Mouse (Mus musculus) gastrocnemius, postnatal 25 days (tissue): ENCODE data around the gene Pcnx. TPM values are rescaled to one million over a fixed set of nuclear protein-coding genes. Genes with fewer than 3 reads are reported as not detected.
"Not testable (repeated sequence)": the region's sequence is repeated elsewhere in the genome, so short reads cannot be mapped to it uniquely, and the experiment has no call there.

Experiments used
- DNase-seq: peaks from one replicate; pipeline ENCODE4 v3.0.0; 2022
- total RNA-seq, 2 experiments: library from RNA; stranded (reverse); gene quantifications; 1 replicate in 1 of 2; 2 replicates in 1 of 2; pipeline ENCODE4 v1.2.3; 2021

Pcnx gene
- total RNA-seq, 2 experiments from 2014 or later: 34.2 to 38.5 TPM

DNA sequence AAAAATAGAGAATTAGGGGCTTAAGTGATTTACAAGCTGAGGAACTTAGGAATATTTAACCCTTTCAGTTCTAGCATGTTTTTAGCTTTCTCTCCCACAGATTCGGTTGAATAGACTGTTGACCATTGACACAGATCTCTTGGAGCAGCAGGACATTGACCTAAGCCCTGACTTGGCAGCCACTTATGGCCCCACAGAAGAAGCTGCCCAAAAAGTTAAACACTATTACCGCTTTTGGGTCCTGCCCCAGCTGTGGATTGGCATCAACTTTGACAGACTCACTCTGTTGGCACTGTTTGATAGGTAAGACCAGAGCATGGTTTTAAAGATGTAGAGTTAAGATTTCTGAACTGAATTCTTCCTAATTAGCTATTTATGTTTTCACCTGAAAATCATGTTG lies 90.2 kb downstream of the Pcnx start:
- no peak for DNase-seq

DNA sequence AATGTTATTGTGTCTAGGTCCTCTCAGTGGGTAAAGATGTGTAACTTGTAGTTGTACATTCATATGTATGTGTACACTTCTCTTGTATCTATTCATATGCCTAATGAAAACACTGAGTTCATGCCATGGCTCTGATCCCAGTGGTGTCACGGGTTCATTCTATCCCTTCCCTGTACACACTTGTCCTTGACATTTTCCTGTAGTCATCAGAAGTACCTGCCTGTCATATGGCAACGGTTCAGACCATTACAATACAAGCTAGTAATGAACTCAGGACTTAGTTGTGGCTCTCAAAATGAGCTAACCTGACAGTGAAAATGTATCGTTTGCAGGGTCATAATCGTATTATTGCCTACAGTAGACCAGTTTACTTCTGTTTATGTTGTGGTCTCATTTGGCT lies 98.5 kb downstream of the Pcnx start:
- DNase-seq: no peak

DNA sequence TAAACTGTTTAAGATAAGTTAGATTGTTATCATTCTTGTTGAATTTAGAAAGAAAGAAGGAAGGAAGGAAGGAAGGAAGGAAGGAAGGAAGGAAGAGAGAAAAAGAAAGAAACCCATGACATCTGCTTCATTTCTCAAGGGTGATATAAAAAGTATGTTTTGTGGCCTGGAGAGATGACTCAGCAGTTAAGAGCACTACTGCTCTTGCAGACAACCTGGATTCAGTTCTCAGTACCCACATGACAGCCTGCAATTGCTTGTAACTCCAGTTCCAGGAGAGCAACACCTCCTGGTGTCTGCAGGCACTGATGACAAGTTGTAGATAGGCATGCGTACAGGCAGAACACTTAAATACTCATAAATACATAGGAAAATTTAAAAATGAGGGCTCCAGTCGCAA lies 105.6 kb downstream of the Pcnx start:
- no peak for DNase-seq

DNA sequence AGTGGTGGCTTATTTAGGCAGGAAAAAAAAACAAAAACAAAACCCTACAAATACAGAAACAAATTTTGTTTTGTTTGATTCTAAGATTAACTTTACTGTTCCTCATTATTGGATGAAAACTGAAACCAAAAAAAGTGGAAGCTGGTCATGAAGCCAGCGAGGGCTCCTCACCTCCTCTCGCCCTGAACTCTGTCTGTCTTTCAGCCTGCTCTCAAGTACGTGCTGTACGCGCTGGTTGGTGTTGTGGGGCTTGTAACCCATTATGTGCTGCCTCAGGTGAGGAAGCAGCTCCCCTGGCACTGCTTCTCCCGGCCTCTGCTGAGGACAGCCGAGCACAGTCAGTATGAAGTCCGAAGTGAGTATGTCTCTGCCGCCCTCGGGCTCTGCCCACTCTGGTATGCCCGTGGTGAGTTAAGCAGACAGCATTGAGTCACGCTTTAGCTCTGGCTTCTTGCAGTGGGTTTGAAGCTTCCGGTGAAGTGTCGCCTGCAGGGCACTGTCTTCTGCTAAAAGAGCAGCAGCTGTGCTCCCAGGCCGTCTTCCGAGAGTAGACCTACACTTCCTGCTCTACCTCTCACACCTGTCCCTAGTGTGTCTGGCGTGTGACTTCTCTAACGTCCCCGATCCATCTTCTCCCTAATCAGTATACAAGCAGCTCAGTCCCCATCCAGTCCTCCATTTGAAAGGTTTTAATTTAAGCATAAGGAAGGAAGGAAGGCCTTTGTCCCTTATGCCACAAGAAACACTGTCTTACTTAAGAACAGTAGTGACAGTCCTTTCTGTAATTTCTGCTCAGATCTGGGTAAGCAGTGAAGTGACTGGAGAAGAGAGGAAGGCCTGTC lies 111.4 kb downstream of the Pcnx start:
- no peak for DNase-seq

DNA sequence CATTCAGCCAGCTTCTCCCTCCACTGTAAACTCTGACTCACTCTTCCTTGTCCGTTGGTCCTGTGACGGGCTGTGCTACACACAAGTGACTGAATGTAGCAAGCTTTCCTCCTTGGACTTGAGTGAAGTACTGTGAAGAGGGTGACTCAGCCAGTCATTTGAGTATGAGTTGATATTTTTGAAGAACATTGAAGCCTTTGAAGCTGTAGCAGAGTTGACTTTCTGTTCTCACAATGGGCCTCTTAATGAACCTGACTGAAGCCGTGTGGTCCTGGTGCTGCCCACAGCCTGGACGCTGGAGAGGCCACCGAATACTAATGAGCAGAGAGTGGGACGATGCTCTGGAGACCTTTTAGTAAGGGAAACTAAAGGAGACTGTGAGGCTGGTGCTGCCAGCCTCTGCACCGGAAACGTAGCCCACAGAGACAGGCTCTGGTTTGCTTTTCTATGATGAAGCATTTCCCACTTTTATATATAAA lies 112.1 kb downstream of the Pcnx start:
- DNase-seq: no peak

DNA sequence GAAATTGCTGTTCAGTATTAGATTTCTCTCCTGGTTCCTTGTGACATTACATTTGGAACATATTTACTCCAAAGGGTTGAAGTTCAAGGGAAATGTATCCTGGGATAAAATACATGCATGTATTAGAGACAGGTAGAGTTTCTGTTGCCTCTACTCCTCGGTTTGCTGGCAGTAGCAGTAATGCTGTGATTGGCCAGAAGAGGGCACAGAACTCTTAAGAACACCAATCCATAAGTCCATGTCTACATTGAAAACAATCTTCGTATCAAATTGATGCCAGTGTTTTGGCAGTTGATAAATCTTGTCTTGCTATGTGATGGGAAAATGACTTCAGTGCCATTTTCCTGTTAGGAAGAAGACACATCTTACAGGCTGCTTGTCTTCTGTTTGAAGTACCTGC lies 115.0 kb downstream of the Pcnx start:
- no peak for DNase-seq

DNA sequence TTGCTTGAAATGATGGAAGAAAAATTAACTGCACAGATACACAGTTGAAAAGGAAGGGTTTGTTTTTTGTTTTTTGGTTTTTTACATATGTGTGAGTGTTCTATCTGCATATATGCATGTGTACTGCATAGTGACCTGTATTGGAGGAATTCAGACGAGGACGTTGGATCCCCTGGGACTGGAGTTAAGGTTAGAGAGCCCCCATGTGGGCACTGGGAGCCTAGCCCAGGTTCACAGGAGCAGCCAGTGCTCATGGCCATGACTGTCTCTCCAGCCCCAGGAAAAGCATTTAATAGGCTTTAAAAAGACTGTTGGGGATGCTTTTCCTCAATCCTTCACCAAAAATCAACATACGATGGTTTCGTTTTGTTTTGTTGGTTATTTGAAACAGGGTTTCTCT lies 117.5 kb downstream of the Pcnx start:
- no peak for DNase-seq

DNA sequence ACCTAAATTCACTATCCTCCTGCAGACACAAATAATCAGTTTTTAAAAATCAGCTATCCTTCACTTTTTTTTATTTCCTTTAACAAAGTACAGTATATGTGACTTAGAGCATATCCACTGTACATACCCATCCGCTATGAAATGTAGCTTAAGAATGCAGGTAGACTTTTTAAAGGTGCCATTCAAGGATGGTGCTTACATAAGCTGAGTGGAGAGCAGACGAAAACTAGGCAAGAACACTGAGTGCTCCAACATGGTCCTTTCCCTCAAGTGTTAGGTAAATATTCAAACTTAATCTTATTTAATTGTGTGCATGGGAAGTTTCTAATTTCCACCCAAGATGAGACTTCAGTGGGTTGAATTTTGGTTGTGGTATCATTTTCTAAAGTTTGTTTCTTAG lies 119.5 kb downstream of the Pcnx start:
- DNase-seq: no peak

DNA sequence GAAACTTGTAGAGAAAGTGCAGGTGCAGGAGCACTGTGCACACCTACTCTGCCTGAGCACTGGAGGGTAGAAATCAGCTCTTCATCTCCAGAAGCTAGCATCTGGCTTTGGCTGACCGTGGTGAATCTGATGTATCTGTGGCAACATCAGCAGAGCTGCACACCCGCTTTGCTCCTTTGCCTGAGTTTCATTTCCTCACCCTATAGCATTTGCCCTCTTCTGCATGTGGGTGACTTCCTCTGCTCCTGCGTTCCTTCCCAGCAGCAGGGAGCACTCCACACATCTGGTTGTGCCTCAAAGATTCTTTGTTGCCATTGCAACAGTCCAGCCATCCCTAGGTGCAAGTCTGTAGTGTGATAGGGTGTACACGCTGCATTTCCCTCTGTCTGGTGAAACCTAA lies 132.3 kb downstream of the Pcnx start:
- DNase-seq: no peak

DNA sequence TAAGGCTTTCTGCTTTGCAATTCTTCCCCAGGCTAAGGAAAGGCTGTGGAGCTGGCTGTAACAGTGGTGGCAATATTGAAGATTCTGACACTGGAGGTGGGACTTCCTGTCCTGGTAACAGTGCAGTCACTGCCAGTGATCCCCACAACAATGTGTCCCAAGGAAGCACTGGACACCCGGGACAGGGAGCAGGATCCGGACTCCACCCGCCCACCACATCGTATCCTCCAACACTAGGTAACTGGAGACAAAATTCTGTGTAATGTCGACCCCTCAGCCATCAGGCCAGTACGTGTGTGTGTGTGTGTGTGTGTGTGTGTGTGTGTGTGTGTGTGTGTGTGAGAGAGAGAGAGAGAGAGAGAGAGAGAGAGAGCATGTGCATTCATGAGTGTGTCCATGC lies 133.2 kb downstream of the Pcnx start:
- no peak for DNase-seq

DNA sequence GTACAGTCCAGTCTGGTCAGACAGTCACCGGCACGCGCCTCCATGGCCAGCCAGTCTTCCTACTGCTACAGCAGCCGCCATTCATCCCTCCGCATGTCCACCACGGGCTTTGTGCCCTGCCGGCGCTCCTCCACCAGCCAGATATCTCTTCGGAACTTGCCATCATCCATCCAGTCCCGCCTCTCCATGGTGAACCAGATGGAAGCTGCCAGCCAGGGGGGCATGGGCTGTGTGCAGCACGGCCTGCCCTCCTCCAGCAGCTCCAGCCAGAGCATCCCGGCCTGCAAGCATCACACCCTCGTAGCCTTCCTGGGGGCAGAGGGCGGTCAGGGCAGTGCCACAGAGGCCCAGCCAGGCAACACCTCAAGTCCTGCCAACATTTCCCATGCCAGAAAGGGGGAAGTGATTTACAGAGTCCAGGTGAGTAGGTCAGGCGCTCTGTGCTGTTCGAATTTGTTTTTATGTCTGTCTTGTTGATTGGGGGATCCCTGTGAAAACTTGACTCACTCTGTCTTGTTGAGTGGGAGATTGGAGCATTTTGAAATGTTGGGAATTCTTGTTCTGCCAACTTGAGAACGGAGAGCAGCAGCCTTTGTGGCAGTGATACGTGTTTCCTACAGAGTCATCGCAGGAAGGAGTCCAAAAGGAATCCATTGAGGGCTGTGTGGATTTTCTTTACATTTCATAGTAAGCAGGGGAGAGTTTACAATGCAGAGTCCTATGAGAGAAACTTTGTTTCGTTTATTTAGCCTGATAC lies 135.3 kb downstream of the Pcnx start:
- no peak for DNase-seq

DNA sequence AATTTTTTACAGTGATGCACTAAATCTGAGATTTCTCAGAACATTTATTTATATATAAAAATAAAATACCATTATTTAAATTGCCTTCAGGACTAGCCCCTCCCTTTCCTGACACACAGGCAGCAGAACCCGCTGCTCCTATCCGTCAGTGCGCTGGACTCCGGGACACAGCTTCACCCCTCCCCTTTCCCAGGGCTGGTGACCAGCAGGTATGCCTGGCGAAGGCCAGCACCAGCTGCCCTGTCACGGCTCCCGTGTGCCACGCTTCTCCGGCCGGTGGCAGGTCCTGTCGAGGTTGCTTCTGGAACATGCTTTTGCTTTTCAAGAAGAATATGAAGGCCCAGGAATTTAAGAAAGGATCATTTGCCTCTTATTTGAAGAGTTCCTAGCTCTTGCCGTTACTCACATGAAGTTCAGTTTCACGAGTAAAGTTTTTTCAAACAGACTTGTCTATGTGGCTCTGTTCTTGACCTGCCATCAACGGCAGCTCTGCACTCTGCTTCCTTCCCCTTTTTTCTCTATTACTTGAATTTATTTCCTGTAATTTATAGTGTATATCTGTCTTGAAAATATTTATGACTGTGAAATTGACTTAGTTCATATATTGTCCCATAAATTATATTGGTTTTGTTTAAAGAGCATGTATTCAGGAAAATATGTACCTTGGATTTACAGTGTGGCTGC lies 137.0 kb downstream of the Pcnx start:
- no peak for DNase-seq

DNA sequence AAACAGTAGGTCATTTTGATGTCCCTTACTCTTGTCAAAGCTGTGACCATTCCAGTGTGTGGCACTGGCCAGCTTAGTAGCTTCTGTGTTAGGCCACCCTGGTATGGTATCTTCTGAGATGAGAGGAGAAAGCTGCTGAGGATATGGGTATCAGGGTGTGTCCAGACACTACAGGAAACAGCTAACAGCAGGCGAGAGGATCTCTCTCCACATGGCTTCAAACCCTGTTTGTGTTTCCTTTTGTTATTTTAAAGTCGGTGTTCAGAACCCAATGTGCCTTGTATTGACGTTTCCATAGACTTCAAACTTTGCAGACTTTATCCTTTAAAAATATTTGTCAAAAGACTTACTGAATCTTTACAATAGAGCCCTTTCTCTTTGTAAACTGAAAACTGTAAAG lies 137.7 kb downstream of the Pcnx start:
- DNase-seq: no peak

DNA sequence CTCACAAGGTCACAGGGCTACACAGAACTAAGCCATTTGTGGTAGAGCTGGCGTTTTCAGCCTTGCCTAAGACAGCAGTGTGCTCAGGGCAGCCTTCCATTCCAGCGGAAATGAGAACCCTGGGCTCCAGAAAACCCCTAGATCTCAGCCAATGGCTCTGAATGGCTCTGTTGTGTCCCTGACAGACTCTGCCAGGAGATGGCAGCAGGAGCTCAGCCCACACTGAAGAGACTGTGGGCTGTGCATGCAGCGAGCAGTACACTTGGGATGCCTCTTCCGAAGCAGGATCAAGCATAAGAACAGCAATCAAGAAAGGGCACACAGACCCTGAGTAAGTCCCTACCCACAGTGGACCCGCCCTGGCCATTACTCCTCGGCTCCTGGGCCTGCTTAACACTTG lies 142.9 kb downstream of the Pcnx start:
- not testable (repeated sequence) for DNase-seq

DNA sequence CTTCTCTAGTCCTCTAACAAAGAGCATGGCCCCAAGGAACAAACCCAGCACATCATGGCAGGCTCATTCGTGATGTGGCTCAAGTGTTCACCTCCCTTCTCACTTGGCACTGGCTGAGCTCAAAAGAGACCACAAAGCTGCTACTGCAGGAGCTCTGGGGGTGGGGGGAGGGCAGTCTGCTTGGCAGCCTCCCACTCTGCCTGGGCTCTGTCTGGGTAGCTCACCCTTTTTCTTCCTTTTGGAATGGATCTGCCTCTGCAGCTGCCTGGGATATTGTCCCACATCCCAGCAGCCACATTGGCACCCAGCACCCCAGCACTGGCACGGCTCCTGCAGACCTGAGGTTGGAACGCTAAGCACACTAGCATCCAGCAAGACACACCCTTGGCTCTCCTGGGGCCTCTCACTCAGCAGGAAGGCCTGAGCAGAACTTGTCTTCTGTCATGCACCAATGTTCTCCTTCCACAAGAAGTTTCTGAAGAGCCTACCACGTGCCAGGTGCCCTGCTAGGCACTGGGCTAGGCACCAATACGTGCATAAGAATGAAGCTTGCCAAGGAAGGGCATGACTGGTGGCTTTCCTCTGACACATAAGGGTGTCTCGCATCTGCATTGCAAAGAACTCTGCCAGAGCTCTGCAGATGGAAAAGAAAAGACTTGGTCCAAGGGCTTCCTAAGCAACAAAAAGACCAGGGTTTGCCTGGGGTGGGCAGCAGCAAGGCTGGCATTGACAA lies 166.2 kb downstream of the Pcnx start:
- DNase-seq: not testable (repeated sequence)

DNA sequence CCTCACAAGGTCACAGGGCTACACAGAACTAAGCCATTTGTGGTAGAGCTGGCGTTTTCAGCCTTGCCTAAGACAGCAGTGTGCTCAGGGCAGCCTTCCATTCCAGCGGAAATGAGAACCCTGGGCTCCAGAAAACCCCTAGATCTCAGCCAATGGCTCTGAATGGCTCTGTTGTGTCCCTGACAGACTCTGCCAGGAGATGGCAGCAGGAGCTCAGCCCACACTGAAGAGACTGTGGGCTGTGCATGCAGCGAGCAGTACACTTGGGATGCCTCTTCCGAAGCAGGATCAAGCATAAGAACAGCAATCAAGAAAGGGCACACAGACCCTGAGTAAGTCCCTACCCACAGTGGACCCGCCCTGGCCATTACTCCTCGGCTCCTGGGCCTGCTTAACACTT lies 173.7 kb downstream of the Pcnx start:
- not testable (repeated sequence) for DNase-seq

DNA sequence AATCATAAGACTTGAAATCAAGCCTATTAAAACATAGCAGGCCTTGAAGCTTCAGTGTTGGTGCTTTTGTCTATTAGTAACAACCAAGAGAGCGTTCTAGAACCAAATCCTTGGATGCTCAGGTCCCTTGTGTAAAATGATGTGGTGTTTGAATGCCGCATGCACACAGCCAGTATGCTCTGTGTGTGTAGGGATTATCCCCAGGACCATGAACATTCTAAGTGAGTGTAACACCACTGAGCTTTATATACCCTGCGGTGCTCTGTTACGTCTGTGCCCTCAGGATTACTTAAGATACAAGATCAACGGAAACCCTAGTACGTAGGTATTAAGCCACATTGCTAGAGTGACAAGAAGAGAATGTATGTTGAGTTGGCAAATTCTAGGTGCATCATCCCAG lies 174.2 kb downstream of the Pcnx start:
- DNase-seq: not testable (repeated sequence)

DNA sequence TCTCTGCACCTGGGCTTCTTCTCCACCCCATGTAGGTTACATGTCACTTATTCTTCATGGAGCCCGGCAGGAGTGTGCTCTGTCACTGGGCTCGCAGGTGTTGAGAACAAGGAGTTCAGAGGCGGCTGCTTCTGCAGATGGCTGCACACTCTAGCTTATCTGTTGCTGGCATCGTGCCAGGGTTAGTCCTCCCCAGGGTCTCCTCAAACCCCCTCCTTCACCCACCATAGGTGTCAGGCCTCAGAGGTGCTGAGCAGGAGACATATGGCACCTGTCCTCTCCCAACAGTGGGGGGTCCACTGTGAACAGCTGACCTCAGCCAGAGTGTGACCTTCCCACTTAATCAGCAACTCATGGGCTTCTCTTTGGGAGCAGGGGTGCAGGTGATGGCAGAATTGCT lies 184.3 kb downstream of the Pcnx start:
- DNase-seq: not testable (repeated sequence)
